Mouse (Mus musculus) heart, postnatal 0 days (tissue): ENCODE results near the gene Tmsb15b2. TPM values are rescaled to one million over a fixed set of nuclear protein-coding genes. Genes with fewer than 3 reads are reported as not detected.
"Not testable (repeated sequence)": the region's sequence is repeated elsewhere in the genome, so short reads cannot be mapped to it uniquely, and the experiment has no call there.

Experiments
- ATAC-seq: fragments of 200-750 bp; cut with Nextera tagmentation; 2 replicates; pipeline ENCODE4 v1.8.0; 2017; ENCODE audit warnings: low read depth, moderate number of reproducible peaks, moderate library complexity; ENCODE audit not compliant: insufficient read depth
- DNase-seq: peaks from one replicate; pipeline ENCODE4 v3.0.0-alpha.2; 2016; ENCODE audit warnings: low spot score
- H3K27ac ChIP-seq: fragments of 300-500 bp; sonication (generic); 2 replicates; pipeline ENCODE4 v1.5.1; 2014; ENCODE audit warnings: low read depth, mild to moderate bottlenecking
- H3K27me3 ChIP-seq: fragments of 300-500 bp; sonication (generic); 2 replicates; pipeline ENCODE4 v1.6.1; 2014; ENCODE audit warnings: low read length, mixed read lengths; ENCODE audit not compliant: control insufficient read depth, insufficient read depth
- H3K36me3 ChIP-seq: fragments of 300-500 bp; sonication (generic); replicated peaks from 2 replicates; pipeline ENCODE4 v1.6.1; 2014; ENCODE audit warnings: low read length, mixed read lengths; ENCODE audit not compliant: control insufficient read depth, insufficient read depth
- H3K4me1 ChIP-seq: fragments of 300-500 bp; sonication (generic); 2 replicates; pipeline ENCODE4 v1.6.1; 2014; ENCODE audit warnings: antibody characterized with exemption; ENCODE audit not compliant: control insufficient read depth, insufficient read depth
- H3K4me2 ChIP-seq: fragments of 300-500 bp; sonication (generic); 2 replicates; pipeline ENCODE4 v1.6.1; 2014; ENCODE audit warnings: low read depth, mild to moderate bottlenecking, low read length, moderate library complexity
- H3K4me3 ChIP-seq: fragments of 300-500 bp; sonication (generic); 2 replicates; pipeline ENCODE4 v1.5.1; 2014; ENCODE audit warnings: low read depth, low read length
- H3K9ac ChIP-seq: fragments of 300-500 bp; sonication (generic); replicated peaks from 2 replicates; pipeline ENCODE4 v1.6.1; 2014; ENCODE audit warnings: low read depth, low read length, mixed read lengths
- H3K9me3 ChIP-seq: fragments of 300-500 bp; sonication (generic); replicated peaks from 2 replicates; pipeline ENCODE4 v1.6.1; 2016; ENCODE audit warnings: low read length; ENCODE audit not compliant: control insufficient read depth
- CTCF ChIP-seq: IDR thresholded peaks from 2 replicates; pipeline ENCODE4 v1.5.1; 2016; ENCODE audit warnings: antibody characterized with exemption, control low read depth, low read depth
- EP300 ChIP-seq: IDR thresholded peaks from 2 replicates; pipeline ENCODE4 v1.6.1; 2016; ENCODE audit warnings: antibody characterized with exemption, low read depth
- WGBS: fragments of 180-500 bp; shearing (Covaris S2); extraction: QIAGEN DNeasy Blood & Tissue Kit; methylation state at CpG from one replicate; pipeline ENCODE4 v1.1.7; 2014; 5-methylcytosine and 5-hydroxymethylcytosine counted together
- polyA plus RNA-seq: library from polyadenylated mRNA; unstranded; fragments of >200 nt; fragmentation: Nextera tagmentation; extraction: Ambion mirVana; gene quantifications from 2 replicates; pipeline ENCODE4 v1.2.1, GENCODE M21; 2015
- total RNA-seq: library from RNA; depleted of rRNA; stranded (reverse); fragments of >200 nt; gene quantifications from 2 replicates; pipeline ENCODE4 v1.2.3, GENCODE M21; 2014; ENCODE audit warnings: low replicate concordance

Tmsb15b2 gene
- total and polyA plus RNA-seq, 2 experiments from 2014 or later, result 13.8 TPM; not detected in 1

GRCm38 (mm10) chrX:136978616-136979015 is 3.3 kb upstream of the Tmsb15b2 start:
- Histone ChIP-seq H3K9ac (no peak overlapping the region), H3K9me3 (no peaks in the 10 kb centered on the region), H3K27me3 (no peaks in the 10 kb centered on the region), H3K36me3 (no peaks in the 10 kb centered on the region), H3K4me3 (no peak overlapping the region), H3K4me1 (no peaks in the 10 kb centered on the region), H3K27ac (no peak overlapping the region), H3K4me2 (no peak overlapping the region)
- no peak for ATAC-seq
- TF ChIP-seq EP300, result no peak
- TF ChIP-seq CTCF, result peak; percentile 43
- DNase-seq, result no peak

GRCm38 (mm10) chrX:136976424-136977084 is 1.3 kb upstream of the Tmsb15b2 start, which contains the start of the genes Tmsb15l and Tmsb15b1:
Gene Tmsb15l, minus strand, starts transcription at chrX:136976869.
Gene Tmsb15b1, minus strand, starts transcription at chrX:136976874.
- 23% methylated on average over 15 of the region's 15 CpGs for WGBS
- H3K9ac ChIP-seq, result no peak within 1 kb of the TSS
- no peaks in the 10 kb centered on the region for H3K36me3 ChIP-seq
- DNase-seq, result peak; percentile 25
- no peaks in the 10 kb centered on the region for H3K9me3 ChIP-seq
- no peak within 1 kb of the TSS for H3K27ac ChIP-seq
- H3K27me3 ChIP-seq, result no peaks in the 10 kb centered on the region
- no peaks in the 10 kb centered on the region for H3K4me1 ChIP-seq
- ATAC-seq, result peak; percentile 98
- H3K4me3 ChIP-seq, result peak within 1 kb of the TSS; percentile 34
- no peak for TF ChIP-seq CTCF
- no peak for TF ChIP-seq EP300
- H3K4me2 ChIP-seq, result peak within 1 kb of the TSS; percentile 57

DNA sequence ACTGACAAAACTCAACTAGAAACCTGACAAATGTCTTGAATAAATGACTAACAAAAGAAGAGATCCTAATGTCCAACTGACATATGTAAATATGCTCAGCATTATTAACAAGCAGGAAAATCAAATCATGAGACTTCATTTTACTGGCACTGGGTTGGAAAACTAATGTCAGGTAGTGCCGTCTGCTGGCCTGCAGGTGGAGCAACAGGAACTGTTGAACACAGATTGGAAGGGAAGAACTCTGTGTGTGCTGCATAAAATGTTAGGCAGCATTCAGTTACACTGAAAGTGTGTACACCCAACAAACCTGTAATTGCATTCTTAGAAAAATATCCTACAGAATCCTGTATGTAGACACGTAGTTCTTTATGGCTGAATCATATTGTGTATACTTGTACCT is 15.6 kb downstream of the Tmsb15b2 start:
- Histone ChIP-seq H3K27ac (no peak overlapping the region), H3K4me1 (no peaks in the 10 kb centered on the region), H3K9ac (no peak overlapping the region), H3K27me3 (no peaks in the 10 kb centered on the region), H3K4me3 (no peak overlapping the region), H3K9me3 (no peaks in the 10 kb centered on the region), H3K4me2 (no peak overlapping the region), H3K36me3 (no peaks in the 10 kb centered on the region)
- TF ChIP-seq EP300 (no peak), CTCF (peak; percentile 31; the same call in 1 of the 2 replicates)
- WGBS, result 33% methylated on average over 2 of the region's 2 CpGs
- ATAC-seq, result no peak
- no peak for DNase-seq

- ATAC-seq, H3K27ac ChIP-seq, H3K27me3 ChIP-seq, H3K4me3 ChIP-seq, H3K9me3 ChIP-seq, H3K9ac ChIP-seq, H3K36me3 ChIP-seq, H3K4me1 ChIP-seq, DNase-seq: not testable (repeated sequence)
- WGBS, result 55% methylated on average over 5 of the region's 5 CpGs
- H3K4me2 ChIP-seq, result peak overlapping the region; percentile 42; the same call in 1 of the 2 replicates
Measured at GRCm38 (mm10) chrX:136958300-136958699, 17.0 kb downstream of the Tmsb15b2 start.

- H3K4me3 ChIP-seq, result 0 out of 2 replicates have a peak overlapping the region, but pooled peaks have one; percentile 11
- not testable (repeated sequence) for H3K36me3 ChIP-seq, H3K9ac ChIP-seq, H3K27me3 ChIP-seq, DNase-seq, H3K4me1 ChIP-seq, H3K27ac ChIP-seq, H3K9me3 ChIP-seq
- peak; percentile 68 for ATAC-seq
- H3K4me2 ChIP-seq, result peak overlapping the region; percentile 42
- WGBS, result 27% methylated on average over 13 of the region's 13 CpGs
Measured at GRCm38 (mm10) chrX:136957583-136958279, 17.6 kb downstream of the Tmsb15b2 start.
